Mouse (Mus musculus): Measurements from ENCODE around the gene Cep72.
"Not testable (repeated sequence)": the region's sequence is repeated elsewhere in the genome, so short reads cannot be mapped to it uniquely, and the experiment has no call there.

Cep72 gene

DNA sequence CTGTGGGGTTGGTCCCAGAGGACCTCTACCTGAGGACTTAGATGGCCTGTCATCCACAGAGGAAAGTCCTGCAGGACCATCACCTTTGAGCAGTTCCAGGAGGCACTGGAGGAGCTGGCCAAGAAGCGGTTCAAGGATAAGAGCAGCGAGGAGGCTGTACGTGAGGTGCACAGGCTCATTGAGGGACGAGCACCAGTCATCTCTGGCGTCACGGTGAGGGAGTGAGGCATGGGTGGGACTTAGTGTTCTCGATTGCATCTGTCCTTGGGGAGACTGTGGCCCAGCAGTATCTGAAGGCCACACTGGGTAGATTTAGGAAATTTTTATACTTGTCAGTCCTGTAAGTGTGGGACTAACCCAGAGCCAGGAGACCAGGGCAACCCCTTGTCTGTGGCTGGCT is 31.4 kb downstream of the Cep72 start:
- DNase-seq (ENCODE audit: low spot score in 2 of 2) = no peak

- DNase-seq (ENCODE audit: low spot score in 2 of 2) = no peak
Observed at GRCm38 (mm10) chr13:74029013-74029412, 33.1 kb downstream of the Cep72 start.

GRCm38 (mm10) chr13:74028116-74028515 is 34.0 kb downstream of the Cep72 start:
- DNase-seq (ENCODE audit: low spot score in 2 of 2) = no peak

- peak; percentile 27 to 34 for DNase-seq (ENCODE audit: low spot score in 2 of 2)
Observed at GRCm38 (mm10) chr13:74026215-74026614, 35.9 kb downstream of the Cep72 start.

DNA sequence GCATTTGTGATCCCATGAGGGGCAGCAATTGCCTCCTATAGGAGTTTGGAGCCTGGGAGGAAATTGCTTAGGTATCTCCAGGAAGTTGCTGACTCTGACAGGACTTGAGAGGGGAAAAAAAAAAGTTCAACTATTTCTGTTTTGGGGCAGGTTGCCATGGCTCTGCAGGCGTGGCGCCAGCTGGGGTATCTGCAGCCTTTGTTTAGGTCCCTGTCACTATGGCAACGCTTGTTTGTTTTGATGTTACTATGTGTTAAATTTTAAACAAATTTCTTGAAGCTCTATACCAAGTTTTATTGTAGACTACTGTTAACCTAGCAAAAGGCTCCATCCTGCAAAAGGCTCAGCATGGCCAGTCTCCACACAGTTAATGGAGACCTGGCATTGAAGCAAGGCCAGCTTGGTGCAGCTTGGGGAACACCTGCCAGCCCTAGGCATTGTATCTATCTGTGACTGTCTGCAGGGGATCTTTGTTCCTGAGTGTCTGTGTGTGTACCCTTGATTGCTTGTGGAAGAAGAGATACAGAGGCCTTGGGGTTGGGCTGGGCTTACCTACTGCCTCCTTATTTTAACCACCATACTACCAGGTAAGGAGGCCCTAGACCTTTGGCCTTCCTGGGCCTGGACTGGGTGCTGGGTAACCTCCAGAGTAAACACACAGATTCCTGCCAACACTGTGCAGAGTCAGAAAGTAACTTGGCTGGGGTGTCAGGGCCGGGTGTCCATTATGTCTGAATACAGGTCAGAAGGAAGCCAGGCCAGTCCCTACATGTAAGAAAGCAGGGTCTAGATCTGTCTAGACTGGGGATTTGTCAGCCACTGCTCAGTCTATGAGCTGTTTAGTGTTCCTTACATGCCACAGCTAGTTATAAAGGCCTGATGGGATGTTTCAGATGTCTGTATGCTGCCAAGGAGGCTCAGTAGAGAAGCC is 36.7 kb downstream of the Cep72 start:
- DNase-seq (ENCODE audit: low spot score in 2 of 2) = no peak

- not testable (repeated sequence) for DNase-seq (ENCODE audit: low spot score in 2 of 2)
Observed at GRCm38 (mm10) chr13:74019006-74019405, 43.1 kb downstream of the Cep72 start.

DNA sequence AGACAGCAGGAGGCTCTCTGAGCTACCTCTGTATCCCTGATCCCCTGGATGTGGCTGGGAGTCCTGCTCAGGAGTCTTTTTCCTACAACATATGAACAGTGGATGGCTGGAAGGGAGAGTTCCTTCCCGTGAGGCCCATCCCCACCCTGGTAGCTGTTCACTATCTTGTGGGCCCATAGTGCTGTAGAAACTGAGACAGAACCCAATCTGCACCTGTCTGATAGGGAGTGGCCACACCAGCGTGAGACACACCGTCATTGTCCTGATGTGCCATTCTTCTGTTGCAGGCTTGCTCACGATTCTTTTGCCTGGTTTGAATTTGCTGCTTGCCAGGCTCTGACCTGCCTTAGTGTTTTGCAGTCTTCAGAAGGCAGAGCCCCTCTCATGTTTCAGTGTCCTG is 44.7 kb downstream of the Cep72 start:
- no peak for DNase-seq (ENCODE audit: low spot score in 2 of 2)

GRCm38 (mm10) chr13:74015908-74016307 is 46.2 kb downstream of the Cep72 start:
- no peak for DNase-seq (ENCODE audit: low spot score in 2 of 2)

DNA sequence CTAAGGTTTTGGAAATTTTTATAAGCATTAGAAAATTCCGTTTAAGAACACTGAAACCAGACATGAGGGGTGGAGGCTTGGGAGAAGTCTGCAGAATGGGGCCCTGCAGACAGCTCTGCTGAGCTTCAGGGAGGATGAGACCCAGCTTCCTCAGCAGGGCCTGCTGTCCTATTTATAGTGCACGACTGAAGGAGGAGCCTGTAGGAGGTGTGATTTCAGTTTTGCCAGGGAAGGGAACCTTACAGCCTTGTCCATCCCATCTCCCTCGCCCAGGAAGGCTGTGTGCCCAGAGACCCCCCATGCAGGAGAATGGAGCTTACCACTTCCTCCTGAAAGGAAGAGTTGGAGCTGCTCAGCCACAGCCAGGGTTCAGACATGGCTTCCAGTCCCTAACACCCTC is 51.4 kb downstream of the Cep72 start:
- peak; percentile 68 to 74 for DNase-seq (ENCODE audit: low spot score in 2 of 2)

GRCm38 (mm10) chr13:74009791-74010614 is 52.1 kb downstream of the Cep72 start:
- DNase-seq (ENCODE audit: low spot score in 2 of 2) = peak; percentile 82 to 83

GRCm38 (mm10) chr13:74008948-74009718 is 53.0 kb downstream of the Cep72 start, which contains the start of gene Tppp:
Gene Tppp (plus strand): TSS chr13:74009407.
- peak; percentile 94 to 96 for DNase-seq (ENCODE audit: low spot score in 2 of 2)

DNA sequence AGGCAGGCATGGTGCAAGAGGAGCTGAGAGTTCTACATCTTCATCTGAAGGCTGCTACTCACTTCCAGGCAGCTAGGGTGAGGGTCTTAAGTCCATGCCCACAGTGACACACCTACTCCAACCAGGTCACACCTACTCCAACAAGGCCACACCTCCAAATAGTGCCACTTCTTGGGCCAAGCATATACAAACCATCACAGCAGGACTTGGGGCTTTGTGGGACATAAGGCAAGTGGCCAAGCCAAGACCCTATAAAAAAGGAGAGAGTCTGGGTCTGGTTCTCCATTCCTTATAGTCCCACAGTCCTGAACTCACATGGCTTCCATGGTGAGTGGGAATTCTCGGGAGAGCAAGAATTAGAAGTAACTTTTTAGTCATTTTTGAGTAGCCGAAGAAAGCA is 53.9 kb downstream of the Cep72 start:
- not testable (repeated sequence) for DNase-seq (ENCODE audit: low spot score in 2 of 2)

- not testable (repeated sequence) for DNase-seq (ENCODE audit: low spot score in 2 of 2)
Observed at GRCm38 (mm10) chr13:74006881-74007280, 55.2 kb downstream of the Cep72 start.

- DNase-seq (ENCODE audit: low spot score in 2 of 2) = no peak
Observed at GRCm38 (mm10) chr13:74001492-74001891, 60.6 kb downstream of the Cep72 start.

DNA sequence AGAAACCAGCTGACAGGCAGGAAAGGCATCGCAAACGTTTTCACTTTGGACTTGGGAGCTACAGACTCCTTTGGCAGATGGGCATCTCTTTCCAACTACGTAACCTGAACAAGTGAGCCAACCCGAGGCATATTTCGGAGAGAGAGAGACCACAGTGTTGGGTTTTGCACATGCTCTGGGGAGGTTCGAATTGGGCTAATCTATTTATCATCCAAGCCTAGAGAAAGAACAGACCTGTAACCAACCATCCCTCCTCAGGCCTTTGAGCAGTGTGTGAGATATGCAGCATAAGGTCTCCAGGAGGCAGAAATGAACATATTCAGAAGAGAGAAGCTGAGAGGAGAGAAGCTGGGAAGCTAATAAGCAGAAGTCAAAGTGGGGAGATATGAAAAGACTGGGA is 61.1 kb downstream of the Cep72 start:
- no peak for DNase-seq (ENCODE audit: low spot score in 2 of 2)

DNA sequence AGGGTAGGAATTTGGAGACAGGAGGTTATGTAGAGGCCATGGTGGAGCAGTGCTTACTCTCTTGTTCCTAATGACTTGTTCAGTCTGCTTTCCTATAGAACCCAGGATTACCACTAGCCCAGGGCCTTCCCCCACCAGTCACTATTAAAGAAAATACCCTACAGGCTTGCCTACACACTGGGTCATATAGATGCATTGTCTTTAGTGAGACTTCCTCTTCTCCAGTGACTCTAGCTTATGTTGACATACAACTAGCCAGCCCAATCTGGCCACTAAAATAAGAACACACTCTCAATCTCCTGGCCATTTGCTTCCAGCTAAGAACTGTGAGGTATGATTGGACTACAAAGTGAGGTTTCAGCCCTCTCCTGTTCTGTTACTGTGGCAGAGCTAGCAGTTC is 61.6 kb downstream of the Cep72 start:
- DNase-seq (ENCODE audit: low spot score in 2 of 2) = no peak

DNA sequence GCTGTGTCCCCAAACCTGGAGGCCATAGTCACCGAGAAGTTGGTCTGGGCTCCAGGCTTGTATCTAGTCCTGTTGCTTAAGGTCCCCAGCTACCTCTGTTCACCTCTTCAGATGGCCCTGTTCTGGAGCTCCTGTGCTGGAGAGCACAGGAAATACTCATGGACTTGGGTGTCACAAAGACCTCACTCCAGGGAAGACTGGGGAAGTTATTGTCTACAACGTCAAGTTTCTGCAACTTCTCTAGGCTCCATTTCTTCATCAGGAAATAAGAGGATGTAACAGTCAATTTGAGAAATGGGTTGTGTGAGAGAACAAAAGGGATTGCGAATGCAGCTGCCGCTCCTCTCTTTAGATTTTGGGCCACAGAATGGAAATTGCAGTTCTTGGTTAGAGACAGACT is 65.6 kb downstream of the Cep72 start:
- DNase-seq (ENCODE audit: low spot score in 2 of 2) = no peak

DNA sequence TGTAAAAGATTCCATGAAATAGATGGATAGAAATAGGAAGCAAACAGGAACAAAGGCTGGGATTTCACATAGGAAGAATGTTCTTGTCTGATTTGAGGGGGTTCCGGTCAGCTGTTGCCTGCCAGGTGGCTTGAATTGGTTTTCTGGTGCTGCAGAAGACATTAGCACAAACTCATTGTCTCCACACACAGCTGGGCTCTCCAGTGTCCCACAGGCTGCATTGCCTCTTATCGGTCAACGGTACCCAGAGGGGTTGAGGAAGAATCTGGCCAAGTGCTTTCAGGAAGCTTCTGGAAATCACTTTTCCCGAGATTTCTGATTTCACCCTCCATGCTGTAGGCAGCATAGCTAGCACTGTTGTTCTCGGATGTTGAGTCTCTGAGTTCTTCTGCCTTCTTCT is 70.8 kb downstream of the Cep72 start:
- DNase-seq (ENCODE audit: low spot score in 2 of 2) = no peak

DNA sequence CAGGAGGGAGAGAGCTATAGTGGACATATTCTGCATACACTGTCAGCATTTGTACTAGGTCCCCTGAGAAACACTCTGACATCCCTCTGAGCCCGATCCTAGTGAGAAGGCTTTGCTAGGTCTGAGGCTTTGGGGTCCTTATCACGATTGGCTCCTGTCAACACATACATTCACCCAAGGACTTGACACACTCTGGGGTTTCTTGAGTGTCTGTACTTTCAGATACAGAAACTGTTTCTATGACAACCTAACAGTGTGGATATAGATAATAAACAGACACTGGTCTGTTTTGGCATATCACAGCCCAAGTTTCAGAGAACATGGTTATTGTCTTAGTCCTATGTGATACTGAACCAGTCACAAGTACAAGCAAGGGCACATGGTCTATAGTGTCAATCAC is 71.3 kb downstream of the Cep72 start:
- DNase-seq (ENCODE audit: low spot score in 2 of 2) = no peak

DNA sequence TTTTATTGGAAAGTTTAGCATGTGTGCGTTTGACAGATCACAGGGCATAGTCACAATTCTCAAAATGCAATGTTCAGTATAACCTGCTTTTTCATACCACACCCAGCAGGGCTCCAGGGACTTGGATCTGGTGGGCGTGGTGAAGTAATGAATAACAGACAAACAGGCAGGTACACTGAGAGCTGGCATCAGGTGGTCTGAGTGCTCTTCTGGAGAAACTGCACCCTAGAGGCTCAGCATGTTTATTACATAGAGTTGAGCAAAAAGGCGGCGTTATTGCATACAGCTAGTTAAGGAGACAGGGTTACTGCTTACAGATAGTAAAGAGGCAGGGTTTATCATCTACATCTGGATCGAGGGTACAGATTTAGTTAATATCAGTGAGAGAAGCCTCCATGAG is 71.8 kb downstream of the Cep72 start:
- no peak for DNase-seq (ENCODE audit: low spot score in 2 of 2)
